Mouse (Mus musculus) heart, postnatal 0 days (tissue): ENCODE data around the gene St6galnac3. TPM values are rescaled to one million over a fixed set of nuclear protein-coding genes. Genes with fewer than 3 reads are reported as not detected.

Source experiments
- ATAC-seq: fragments of 200-750 bp; cut with Nextera tagmentation; 2 replicates; pipeline ENCODE4 v1.8.0; 2017; ENCODE audit warnings: low read depth, moderate number of reproducible peaks, moderate library complexity; ENCODE audit not compliant: insufficient read depth
- DNase-seq: peaks from one replicate; pipeline ENCODE4 v3.0.0-alpha.2; 2016; ENCODE audit warnings: low spot score
- H3K27ac ChIP-seq: fragments of 300-500 bp; sonication (generic); 2 replicates; pipeline ENCODE4 v1.5.1; 2014; ENCODE audit warnings: low read depth, mild to moderate bottlenecking
- H3K27me3 ChIP-seq: fragments of 300-500 bp; sonication (generic); 2 replicates; pipeline ENCODE4 v1.6.1; 2014; ENCODE audit warnings: low read length, mixed read lengths; ENCODE audit not compliant: control insufficient read depth, insufficient read depth
- H3K36me3 ChIP-seq: fragments of 300-500 bp; sonication (generic); replicated peaks from 2 replicates; pipeline ENCODE4 v1.6.1; 2014; ENCODE audit warnings: low read length, mixed read lengths; ENCODE audit not compliant: control insufficient read depth, insufficient read depth
- H3K4me1 ChIP-seq: fragments of 300-500 bp; sonication (generic); 2 replicates; pipeline ENCODE4 v1.6.1; 2014; ENCODE audit warnings: antibody characterized with exemption; ENCODE audit not compliant: control insufficient read depth, insufficient read depth
- H3K4me2 ChIP-seq: fragments of 300-500 bp; sonication (generic); 2 replicates; pipeline ENCODE4 v1.6.1; 2014; ENCODE audit warnings: low read depth, mild to moderate bottlenecking, low read length, moderate library complexity
- H3K4me3 ChIP-seq: fragments of 300-500 bp; sonication (generic); 2 replicates; pipeline ENCODE4 v1.5.1; 2014; ENCODE audit warnings: low read depth, low read length
- H3K9ac ChIP-seq: fragments of 300-500 bp; sonication (generic); replicated peaks from 2 replicates; pipeline ENCODE4 v1.6.1; 2014; ENCODE audit warnings: low read depth, low read length, mixed read lengths
- H3K9me3 ChIP-seq: fragments of 300-500 bp; sonication (generic); replicated peaks from 2 replicates; pipeline ENCODE4 v1.6.1; 2016; ENCODE audit warnings: low read length; ENCODE audit not compliant: control insufficient read depth
- CTCF ChIP-seq: IDR thresholded peaks from 2 replicates; pipeline ENCODE4 v1.5.1; 2016; ENCODE audit warnings: antibody characterized with exemption, control low read depth, low read depth
- EP300 ChIP-seq: IDR thresholded peaks from 2 replicates; pipeline ENCODE4 v1.6.1; 2016; ENCODE audit warnings: antibody characterized with exemption, low read depth
- WGBS: fragments of 180-500 bp; shearing (Covaris S2); extraction: QIAGEN DNeasy Blood & Tissue Kit; methylation state at CpG from one replicate; pipeline ENCODE4 v1.1.7; 2014; 5-methylcytosine and 5-hydroxymethylcytosine counted together
- polyA plus RNA-seq: library from polyadenylated mRNA; unstranded; fragments of >200 nt; fragmentation: Nextera tagmentation; extraction: Ambion mirVana; gene quantifications from 2 replicates; pipeline ENCODE4 v1.2.1, GENCODE M21; 2015
- total RNA-seq: library from RNA; depleted of rRNA; stranded (reverse); fragments of >200 nt; gene quantifications from 2 replicates; pipeline ENCODE4 v1.2.3, GENCODE M21; 2014; ENCODE audit warnings: low replicate concordance

Gene St6galnac3
- total and polyA plus RNA-seq, 2 experiments from 2014 or later: 9.7 to 22.5 TPM

GRCm38 (mm10) chr3:153441329-153441728 lies 283.6 kb downstream of the St6galnac3 start:
- no peak overlapping the region for H3K4me2 ChIP-seq
- no peaks in the 10 kb centered on the region for H3K36me3 ChIP-seq
- no peaks in the 10 kb centered on the region for H3K27me3 ChIP-seq
- ATAC-seq (no peak), DNase-seq (no peak)
- 83% methylated on average over 9 of the region's 9 CpGs for WGBS
- H3K9me3 ChIP-seq: no peaks in the 10 kb centered on the region
- H3K4me3 ChIP-seq: no peak overlapping the region
- no peak for TF ChIP-seq CTCF
- no peak for TF ChIP-seq EP300
- no peak overlapping the region for H3K9ac ChIP-seq
- H3K4me1 ChIP-seq: no peaks in the 10 kb centered on the region
- H3K27ac ChIP-seq: no peak overlapping the region

GRCm38 (mm10) chr3:153436076-153437021 lies 288.6 kb downstream of the St6galnac3 start:
- TF ChIP-seq CTCF (no peak), EP300 (no peak)
- Histone ChIP-seq H3K9ac (no peak overlapping the region), H3K27ac (no peak overlapping the region), H3K9me3 (no peaks in the 10 kb centered on the region), H3K36me3 (no peaks in the 10 kb centered on the region), H3K4me2 (no peak overlapping the region), H3K4me3 (no peak overlapping the region), H3K27me3 (no peaks in the 10 kb centered on the region), H3K4me1 (no peaks in the 10 kb centered on the region)
- DNase-seq (no peak), ATAC-seq (no peak)
- WGBS: 76% methylated on average over 17 of the region's 17 CpGs

- WGBS: 88% methylated on average over 8 of the region's 8 CpGs
- no peak for ATAC-seq
- TF ChIP-seq EP300 (no peak), CTCF (no peak)
Measured at GRCm38 (mm10) chr3:153433010-153433409, 292.0 kb downstream of the St6galnac3 start.

GRCm38 (mm10) chr3:153432053-153432816 lies 292.7 kb downstream of the St6galnac3 start:
- H3K27ac ChIP-seq: no peak overlapping the region
- WGBS: 82% methylated on average over 6 of the region's 6 CpGs
- H3K4me2 ChIP-seq: no peak overlapping the region
- no peaks in the 10 kb centered on the region for H3K9me3 ChIP-seq
- TF ChIP-seq EP300 (no peak), CTCF (no peak)
- H3K27me3 ChIP-seq: no peaks in the 10 kb centered on the region
- DNase-seq (no peak), ATAC-seq (no peak)
- no peak overlapping the region for H3K4me3 ChIP-seq
- no peaks in the 10 kb centered on the region for H3K4me1 ChIP-seq
- no peaks in the 10 kb centered on the region for H3K36me3 ChIP-seq
- no peak overlapping the region for H3K9ac ChIP-seq

More at GRCm38 (mm10) chr3:153433010-153433409, 292.0 kb downstream of the St6galnac3 start:
- Histone ChIP-seq H3K27ac (no peak overlapping the region), H3K9me3 (no peaks in the 10 kb centered on the region), H3K27me3 (no peaks in the 10 kb centered on the region), H3K4me2 (no peak overlapping the region), H3K9ac (no peak overlapping the region), H3K36me3 (no peaks in the 10 kb centered on the region), H3K4me1 (no peaks in the 10 kb centered on the region), H3K4me3 (no peak overlapping the region)
- no peak for DNase-seq

GRCm38 (mm10) chr3:153429840-153430239 lies 295.1 kb downstream of the St6galnac3 start:
- WGBS: 68% methylated on average over 8 of the region's 8 CpGs
- H3K4me2 ChIP-seq: no peak overlapping the region
- no peak for ATAC-seq

More at GRCm38 (mm10) chr3:153429840-153430239, 295.1 kb downstream of the St6galnac3 start:
- TF ChIP-seq EP300: no peak
- Histone ChIP-seq H3K9ac (no peak overlapping the region), H3K36me3 (no peaks in the 10 kb centered on the region), H3K4me3 (no peak overlapping the region), H3K9me3 (no peaks in the 10 kb centered on the region), H3K27ac (no peak overlapping the region), H3K27me3 (no peaks in the 10 kb centered on the region), H3K4me1 (no peaks in the 10 kb centered on the region)
- no peak for DNase-seq
